Mouse (Mus musculus): ENCODE results near the gene Oas1c. TPM values are rescaled to one million over a fixed set of nuclear protein-coding genes. Genes with fewer than 3 reads are reported as not detected.

Gene Oas1c
- polyA plus RNA-seq (2014; fragmentation: Illumina TruSeq; extraction: RNeasy Lipid Tissue Mini Kit (QIAGEN cat#74804); ENCODE audit: low read depth, low replicate concordance): not detected

DNA sequence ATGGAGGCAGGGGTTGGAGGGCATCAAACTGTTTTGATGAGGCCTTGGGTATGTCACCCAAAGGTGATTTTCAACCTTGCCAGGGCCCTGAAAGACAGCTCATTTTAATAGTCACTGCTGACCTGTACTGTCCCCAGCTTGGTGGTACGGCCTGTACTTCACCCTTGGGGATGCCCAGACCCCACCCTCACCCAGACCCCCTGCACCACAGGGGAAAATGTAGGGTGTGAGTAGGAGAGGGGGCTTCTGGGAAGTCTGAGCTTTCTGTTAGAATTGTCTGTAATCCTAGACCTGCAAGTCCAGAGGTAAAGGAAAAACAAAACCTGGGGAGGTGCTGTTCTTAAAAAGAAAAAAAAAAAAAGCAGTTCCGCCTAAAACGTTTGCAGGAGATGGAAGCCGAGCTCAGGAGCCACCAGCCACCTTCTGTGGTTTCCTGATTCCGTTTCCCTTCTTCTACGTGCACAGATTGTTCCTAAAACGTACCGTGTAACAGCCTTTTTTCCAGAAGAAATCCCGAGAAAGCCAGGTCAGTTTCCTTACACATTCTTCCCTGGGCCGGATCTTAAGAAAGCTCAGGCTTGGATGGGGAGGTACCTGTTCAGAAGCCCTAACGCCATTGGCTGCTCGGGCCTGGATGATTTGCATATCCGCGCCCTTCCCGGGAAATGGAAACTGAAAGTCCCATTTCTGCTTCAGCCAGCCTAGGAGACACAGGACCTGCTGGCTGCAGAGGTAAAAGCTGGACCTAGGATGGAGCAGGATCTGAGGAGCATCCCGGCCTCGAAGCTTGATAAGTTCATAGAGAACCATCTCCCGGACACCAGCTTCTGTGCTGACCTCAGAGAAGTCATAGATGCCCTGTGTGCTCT lies at the start of gene Oas1c:
TSS of gene Oas1c (minus strand) at position 564 of the 869 bp plus-strand sequence.

DNA sequence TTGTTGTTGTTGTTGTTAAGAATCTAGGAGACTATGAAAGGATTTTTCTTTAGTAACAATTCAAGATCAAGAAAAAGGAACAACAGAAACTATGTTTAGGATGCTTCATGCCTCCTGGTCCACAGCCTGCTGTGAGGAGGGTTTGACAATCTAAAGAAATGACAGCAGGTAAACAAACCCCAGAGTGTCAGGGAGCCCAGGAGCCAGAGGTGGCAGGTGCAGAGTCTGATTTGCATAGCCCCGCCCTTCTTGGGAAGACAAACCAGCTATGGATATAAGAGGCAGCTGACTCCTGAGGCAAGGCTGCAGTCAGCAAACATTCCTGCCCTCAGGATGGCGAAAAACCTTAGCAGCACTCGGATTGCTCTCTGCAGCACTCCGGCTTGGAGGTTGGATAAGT lies 48.8 kb upstream of the Oas1c start, which contains the start of gene Oas1h:
TSS of gene Oas1h (plus strand) at position 301 of the 400 bp plus-strand sequence.

DNA sequence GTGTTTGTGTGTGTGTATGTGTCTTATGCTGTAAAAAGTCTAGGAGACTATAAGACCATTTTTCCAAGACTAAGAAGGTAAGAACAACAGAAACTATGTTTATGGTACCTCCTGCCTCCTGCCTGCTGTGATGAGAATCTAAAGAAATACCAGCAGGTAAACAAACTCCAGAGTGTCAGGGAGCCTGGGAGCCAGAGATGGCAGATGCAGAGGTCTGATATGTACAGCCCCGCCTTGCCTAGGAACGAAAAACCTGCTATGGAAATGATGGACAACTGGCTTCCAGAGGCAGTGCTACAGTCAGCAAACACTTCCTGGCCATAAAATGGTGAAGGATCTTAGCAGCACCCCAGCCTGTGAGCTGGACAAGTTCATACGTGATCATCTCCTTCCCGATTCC lies 34.8 kb upstream of the Oas1c start, which contains the start of gene Oas1f:
TSS of gene Oas1f (plus strand) at position 301 of the 400 bp plus-strand sequence.

DNA sequence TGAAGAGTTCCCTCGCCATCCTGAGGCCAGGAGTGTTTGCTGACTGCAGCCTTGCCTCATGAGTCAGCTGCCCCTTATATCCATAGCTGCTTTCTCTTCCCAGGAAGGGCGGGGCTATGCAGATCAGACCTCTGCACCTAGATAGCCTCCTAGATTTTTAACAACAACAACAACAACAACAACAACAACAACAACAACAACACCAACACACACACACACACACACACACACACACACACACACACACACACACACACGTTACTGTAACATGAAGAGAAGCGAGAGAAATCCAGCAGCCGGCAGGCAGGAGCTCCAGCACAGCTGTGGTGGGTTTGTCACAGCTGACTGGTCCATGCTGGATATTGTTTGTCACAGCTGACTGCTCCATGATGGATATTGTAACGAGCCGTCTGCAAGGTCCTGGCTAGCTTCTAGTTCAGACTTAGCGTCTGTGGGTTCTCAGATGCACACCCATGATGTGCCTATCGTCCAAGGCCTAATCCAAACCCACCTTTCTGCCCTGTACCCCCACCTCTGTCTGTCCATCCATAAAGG lies 16.8 kb downstream of the Oas1c start, which contains the start of gene Oas1e:
TSS of gene Oas1e (minus strand) at position 51 of the 555 bp plus-strand sequence.

DNA sequence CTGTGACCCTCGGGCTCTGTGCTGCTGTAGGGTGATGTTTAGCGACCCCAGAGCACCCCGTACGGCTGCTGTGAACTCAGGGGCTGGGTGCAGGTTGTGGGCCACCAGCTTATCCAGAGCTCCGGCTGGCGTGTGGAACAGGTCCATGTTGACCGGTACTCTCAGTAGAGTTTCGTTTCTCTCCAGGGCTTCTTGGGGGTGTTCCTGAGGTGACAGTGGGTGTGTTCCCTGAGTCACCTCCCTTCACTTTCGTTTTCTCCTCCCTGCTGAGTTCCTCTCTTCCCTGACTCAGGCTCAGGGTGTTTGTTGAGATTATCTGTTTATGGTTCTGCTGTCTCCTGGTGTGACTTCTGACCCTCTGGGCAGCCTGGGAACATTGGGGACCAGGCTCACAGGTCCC lies 34.8 kb downstream of the Oas1c start, which contains the start of gene Oas3:
TSS of gene Oas3 (minus strand) at position 184 of the 400 bp plus-strand sequence.

Other genes starting within 250 kb of the Oas1c start
- gene Tpcn1, start 223.8 kb downstream of the Oas1c start, polyA plus RNA-seq (2014; fragmentation: Illumina TruSeq; extraction: RNeasy Lipid Tissue Mini Kit (QIAGEN cat#74804); ENCODE audit: low read depth, low replicate concordance): 4.7 TPM
- not detected for gene Iqcd, start 223.5 kb downstream of the Oas1c start, polyA plus RNA-seq (2014; fragmentation: Illumina TruSeq; extraction: RNeasy Lipid Tissue Mini Kit (QIAGEN cat#74804); ENCODE audit: low read depth, low replicate concordance)
- 0.64 TPM for gene Rita1, start 199.9 kb downstream of the Oas1c start, polyA plus RNA-seq (2014; fragmentation: Illumina TruSeq; extraction: RNeasy Lipid Tissue Mini Kit (QIAGEN cat#74804); ENCODE audit: low read depth, low replicate concordance)
- gene Ddx54, start 199.8 kb downstream of the Oas1c start, polyA plus RNA-seq (2014; fragmentation: Illumina TruSeq; extraction: RNeasy Lipid Tissue Mini Kit (QIAGEN cat#74804); ENCODE audit: low read depth, low replicate concordance): 0.61 TPM
- gene Cfap73, start 178.3 kb downstream of the Oas1c start, polyA plus RNA-seq (2014; fragmentation: Illumina TruSeq; extraction: RNeasy Lipid Tissue Mini Kit (QIAGEN cat#74804); ENCODE audit: low read depth, low replicate concordance): not detected
- gene Rasal1, start 163.7 kb downstream of the Oas1c start, polyA plus RNA-seq (2014; fragmentation: Illumina TruSeq; extraction: RNeasy Lipid Tissue Mini Kit (QIAGEN cat#74804); ENCODE audit: low read depth, low replicate concordance): not detected
- not detected for gene Dtx1, start 100.6 kb downstream of the Oas1c start, polyA plus RNA-seq (2014; fragmentation: Illumina TruSeq; extraction: RNeasy Lipid Tissue Mini Kit (QIAGEN cat#74804); ENCODE audit: low read depth, low replicate concordance)
- gene Oas2, start 62.7 kb downstream of the Oas1c start, polyA plus RNA-seq (2014; fragmentation: Illumina TruSeq; extraction: RNeasy Lipid Tissue Mini Kit (QIAGEN cat#74804); ENCODE audit: low read depth, low replicate concordance): 1.4 TPM
- gene Oas3, start 34.9 kb downstream of the Oas1c start, polyA plus RNA-seq (2014; fragmentation: Illumina TruSeq; extraction: RNeasy Lipid Tissue Mini Kit (QIAGEN cat#74804); ENCODE audit: low read depth, low replicate concordance): 0.29 TPM
- not detected for gene Oas1e, start 17.0 kb downstream of the Oas1c start, polyA plus RNA-seq (2014; fragmentation: Illumina TruSeq; extraction: RNeasy Lipid Tissue Mini Kit (QIAGEN cat#74804); ENCODE audit: low read depth, low replicate concordance)
- gene Oas1f, start 34.9 kb upstream of the Oas1c start, polyA plus RNA-seq (2014; fragmentation: Illumina TruSeq; extraction: RNeasy Lipid Tissue Mini Kit (QIAGEN cat#74804); ENCODE audit: low read depth, low replicate concordance): not detected
- gene Oas1h, start 48.9 kb upstream of the Oas1c start, polyA plus RNA-seq (2014; fragmentation: Illumina TruSeq; extraction: RNeasy Lipid Tissue Mini Kit (QIAGEN cat#74804); ENCODE audit: low read depth, low replicate concordance): not detected
- gene Oas1g, start 75.1 kb upstream of the Oas1c start, polyA plus RNA-seq (2014; fragmentation: Illumina TruSeq; extraction: RNeasy Lipid Tissue Mini Kit (QIAGEN cat#74804); ENCODE audit: low read depth, low replicate concordance): 1.4 TPM
- 1.0 TPM for gene Oas1a, start 95.0 kb upstream of the Oas1c start, polyA plus RNA-seq (2014; fragmentation: Illumina TruSeq; extraction: RNeasy Lipid Tissue Mini Kit (QIAGEN cat#74804); ENCODE audit: low read depth, low replicate concordance)
- gene Oas1d, start 102.0 kb upstream of the Oas1c start, polyA plus RNA-seq (2014; fragmentation: Illumina TruSeq; extraction: RNeasy Lipid Tissue Mini Kit (QIAGEN cat#74804); ENCODE audit: low read depth, low replicate concordance): not detected
- gene Rph3a, start 197.6 kb upstream of the Oas1c start, polyA plus RNA-seq (2014; fragmentation: Illumina TruSeq; extraction: RNeasy Lipid Tissue Mini Kit (QIAGEN cat#74804); ENCODE audit: low read depth, low replicate concordance): not detected